Mouse (Mus musculus) lung, embryonic 15.5 days (tissue): ENCODE measurements around the gene Fhit. TPM values are rescaled to one million over a fixed set of nuclear protein-coding genes. Genes with fewer than 3 reads are reported as not detected.
A peak's percentile ranks its signal among the peaks of the same experiment; 100 is the strongest.

Source experiments
- ATAC-seq: fragments of 200-750 bp; cut with Nextera tagmentation; 2 replicates; pipeline ENCODE4 v1.8.0; 2017; ENCODE audit warnings: moderate number of reproducible peaks, borderline replicate concordance; ENCODE audit not compliant: low FRiP score, low TSS enrichment; ENCODE audit errors: extremely low read depth
- H3K27ac ChIP-seq: fragments of 300-500 bp; sonication (generic); 2 replicates; pipeline ENCODE4 v1.5.1; 2015; ENCODE audit warnings: moderate library complexity, mild to moderate bottlenecking, inconsistent platforms
- H3K27me3 ChIP-seq: fragments of 300-500 bp; sonication (generic); 2 replicates; pipeline ENCODE4 v1.6.1; 2015; ENCODE audit warnings: inconsistent platforms
- H3K36me3 ChIP-seq: fragments of 300-500 bp; sonication (generic); 2 replicates; pipeline ENCODE4 v1.6.1; 2015; ENCODE audit warnings: inconsistent platforms
- H3K4me1 ChIP-seq: fragments of 300-500 bp; sonication (generic); 2 replicates; pipeline ENCODE4 v1.6.1; 2015; ENCODE audit warnings: inconsistent platforms
- H3K4me2 ChIP-seq: fragments of 300-500 bp; sonication (generic); 2 replicates; pipeline ENCODE4 v1.6.1; 2015; ENCODE audit warnings: inconsistent platforms, mild to moderate bottlenecking, moderate library complexity
- H3K4me3 ChIP-seq: fragments of 300-500 bp; sonication (generic); 2 replicates; pipeline ENCODE4 v1.5.1; 2015; ENCODE audit warnings: mild to moderate bottlenecking, inconsistent platforms
- H3K9ac ChIP-seq: fragments of 300-500 bp; sonication (generic); 2 replicates; pipeline ENCODE4 v1.6.1; 2015; ENCODE audit warnings: inconsistent platforms
- H3K9me3 ChIP-seq: fragments of 300-500 bp; sonication (generic); 2 replicates; pipeline ENCODE4 v1.6.1; 2016; ENCODE audit warnings: inconsistent platforms
- WGBS: fragments of 180-500 bp; shearing (Covaris S2); methylation state at CpG from one replicate; pipeline ENCODE4 v1.1.7; 2015; 5-methylcytosine and 5-hydroxymethylcytosine counted together
- polyA plus RNA-seq: library from polyadenylated mRNA; unstranded; fragments of >200 nt; fragmentation: Nextera tagmentation; extraction: Ambion mirVana; gene quantifications from 2 replicates; pipeline ENCODE4 v1.2.1, GENCODE M21; 2015

Gene Fhit
- 3.0 and 3.4 TPM in 2 replicates for polyA plus RNA-seq

DNA sequence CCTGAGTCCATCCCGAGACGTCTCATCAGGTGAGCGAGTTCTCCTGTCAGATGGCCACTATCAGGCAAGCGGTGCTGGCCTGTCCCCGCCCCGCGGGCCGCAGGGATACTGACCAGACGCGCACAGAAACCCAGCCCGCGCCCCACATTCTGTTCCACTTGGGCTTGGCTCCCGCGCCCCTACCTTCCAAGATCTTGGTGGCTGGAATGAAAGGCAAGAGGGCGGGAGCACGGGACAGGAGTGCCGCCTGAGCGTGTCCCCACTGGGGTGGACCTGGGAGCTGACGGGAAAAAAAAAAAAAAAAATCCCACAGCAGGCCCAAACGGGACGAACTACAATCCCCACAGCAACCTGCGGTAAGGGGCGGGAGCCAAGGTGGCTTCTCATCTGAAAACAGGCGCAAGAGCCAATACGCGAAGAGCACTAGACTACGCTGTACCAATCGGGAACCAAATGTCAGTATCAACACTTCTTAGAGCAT is at the start of gene Fhit:
Fhit (minus strand) TSS at position 285 of the 481 bp plus-strand sequence.
- Histone ChIP-seq H3K36me3 (no peaks in the 10 kb centered on the region), H3K4me3 (peak within 1 kb of the TSS; percentile 78), H3K27me3 (no peaks in the 10 kb centered on the region), H3K9ac (peak within 1 kb of the TSS; percentile 58), H3K27ac (peak within 1 kb of the TSS; percentile 51; the same call in 1 of the 2 replicates), H3K9me3 (no peaks in the 10 kb centered on the region), H3K4me1 (no peaks in the 10 kb centered on the region), H3K4me2 (peak within 1 kb of the TSS; percentile 93)
- ATAC-seq: peak; percentile 96
- under 1% methylated on average over 28 of the region's 28 CpGs for WGBS

DNA sequence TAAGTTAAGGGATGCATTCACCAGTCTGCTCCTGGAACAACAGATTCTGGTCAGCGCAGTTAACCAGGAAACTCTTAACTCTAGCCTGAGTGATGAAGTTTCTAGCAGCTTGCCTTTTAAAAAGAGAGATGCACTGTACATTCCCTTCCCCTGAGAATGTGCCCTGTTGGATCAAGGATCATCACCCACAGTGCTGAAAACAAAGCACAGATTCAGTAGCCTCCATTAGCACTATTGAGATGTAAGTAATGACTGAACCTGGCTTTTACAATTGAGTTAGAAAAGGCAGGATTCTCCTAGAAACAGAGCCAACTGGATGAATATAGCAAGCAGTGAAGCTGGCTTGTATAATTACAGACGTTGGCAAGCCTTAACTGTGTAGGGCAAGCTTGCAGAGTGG is 45.0 kb upstream of the Fhit start:
- H3K4me1 ChIP-seq: no peaks in the 10 kb centered on the region
- 64% methylated on average over 2 of the region's 2 CpGs for WGBS

DNA sequence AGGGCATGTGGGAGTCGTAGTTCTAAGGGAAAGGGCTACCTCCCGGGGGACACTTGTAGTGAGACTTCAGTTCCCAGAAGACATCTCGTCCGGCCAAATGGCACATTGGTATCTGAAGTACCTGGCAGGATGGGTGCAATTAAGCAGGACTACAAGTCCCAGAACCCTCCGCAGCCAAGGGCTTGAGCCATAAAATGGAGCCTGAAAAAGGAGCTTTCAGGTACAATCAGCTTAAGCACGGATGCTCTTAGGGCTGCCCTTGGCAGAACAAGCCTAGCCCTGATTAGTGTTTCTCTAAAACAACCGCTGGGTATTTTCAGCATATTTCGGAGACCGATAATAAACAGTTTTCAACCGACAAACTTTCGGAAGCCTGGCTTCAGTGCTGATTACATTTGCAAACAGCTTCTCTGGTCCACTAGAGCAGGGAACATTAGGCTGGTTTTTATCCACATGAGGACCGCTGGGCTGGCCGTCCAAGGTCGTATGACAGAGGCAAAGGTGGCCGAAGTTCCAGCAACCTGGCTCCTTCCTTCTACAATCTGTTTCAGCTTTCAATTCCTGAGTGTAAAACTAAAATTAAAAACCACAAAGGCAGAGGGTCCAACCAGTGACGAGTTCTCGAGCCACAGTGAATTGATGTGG is 907 bp downstream of the Fhit start:
- Histone ChIP-seq H3K4me2 (peak overlapping the region; percentile 93), H3K9me3 (no peaks in the 10 kb centered on the region), H3K27ac (peak overlapping the region; percentile 51; the same call in 1 of the 2 replicates), H3K4me3 (peak overlapping the region; percentile 78), H3K36me3 (no peaks in the 10 kb centered on the region), H3K9ac (peak overlapping the region; percentile 58), H3K27me3 (no peaks in the 10 kb centered on the region), H3K4me1 (no peaks in the 10 kb centered on the region)
- peak; percentile 83 for ATAC-seq
- 9% methylated on average over 17 of the region's 17 CpGs for WGBS

More for the DNA sequence above, 45.0 kb upstream of the Fhit start:
- no peaks in the 10 kb centered on the region for H3K9me3 ChIP-seq
- no peak overlapping the region for H3K4me2 ChIP-seq
- no peaks in the 10 kb centered on the region for H3K36me3 ChIP-seq
- H3K4me3 ChIP-seq: no peak overlapping the region
- H3K27me3 ChIP-seq: no peaks in the 10 kb centered on the region
- ATAC-seq: no peak
- H3K27ac ChIP-seq: no peak overlapping the region
- no peak overlapping the region for H3K9ac ChIP-seq

DNA sequence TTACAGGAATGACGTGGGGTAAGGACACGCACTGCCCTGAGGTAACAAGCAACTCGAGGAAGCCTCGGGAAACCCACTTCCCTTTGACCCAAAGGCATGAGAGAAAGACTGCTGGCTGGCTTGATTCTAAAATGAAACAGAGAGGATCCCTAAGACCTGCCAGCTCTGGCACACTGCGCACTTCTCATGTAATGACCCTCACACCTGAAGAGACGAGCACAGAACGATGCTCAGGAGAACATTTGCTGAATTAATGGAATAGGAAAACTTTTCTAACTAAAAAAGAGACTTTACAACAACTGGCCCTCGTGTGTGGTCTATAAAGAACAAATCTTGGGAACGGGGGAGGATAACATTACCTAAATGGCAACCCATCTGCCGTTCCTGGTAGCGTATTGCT is 2.2 kb downstream of the Fhit start:
- H3K4me2 ChIP-seq: no peak overlapping the region
- H3K4me3 ChIP-seq: no peak overlapping the region
- H3K4me1 ChIP-seq: no peaks in the 10 kb centered on the region
- no peak overlapping the region for H3K27ac ChIP-seq
- WGBS: 79% methylated on average over 11 of the region's 11 CpGs
- H3K36me3 ChIP-seq: no peaks in the 10 kb centered on the region
- no peaks in the 10 kb centered on the region for H3K27me3 ChIP-seq
- H3K9me3 ChIP-seq: no peaks in the 10 kb centered on the region
- no peak overlapping the region for H3K9ac ChIP-seq
- no peak for ATAC-seq

DNA sequence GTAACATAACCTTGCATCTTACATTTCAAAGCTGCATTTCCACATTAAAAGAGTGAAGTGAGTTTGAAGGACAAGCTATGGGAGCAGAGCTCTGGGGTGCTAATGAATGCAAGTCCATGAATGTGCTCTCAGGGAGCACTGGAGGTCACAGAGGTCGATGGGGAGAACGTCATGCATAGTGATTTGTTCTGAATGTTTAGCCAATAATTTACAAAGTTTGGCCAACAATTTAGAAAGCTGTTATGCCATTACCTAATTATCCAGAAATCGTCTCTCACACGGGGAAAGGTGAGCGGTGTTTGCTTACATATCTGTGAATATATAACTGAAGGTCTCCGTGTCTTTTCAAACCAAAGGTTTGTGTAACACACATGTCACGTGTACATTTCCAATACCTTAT is 2.8 kb downstream of the Fhit start:
- Histone ChIP-seq H3K27me3 (no peaks in the 10 kb centered on the region), H3K9ac (no peak overlapping the region), H3K4me3 (no peak overlapping the region), H3K9me3 (no peaks in the 10 kb centered on the region), H3K4me2 (no peak overlapping the region), H3K36me3 (no peaks in the 10 kb centered on the region), H3K27ac (no peak overlapping the region), H3K4me1 (no peaks in the 10 kb centered on the region)
- ATAC-seq: no peak
- 53% methylated on average over 7 of the region's 7 CpGs for WGBS

DNA sequence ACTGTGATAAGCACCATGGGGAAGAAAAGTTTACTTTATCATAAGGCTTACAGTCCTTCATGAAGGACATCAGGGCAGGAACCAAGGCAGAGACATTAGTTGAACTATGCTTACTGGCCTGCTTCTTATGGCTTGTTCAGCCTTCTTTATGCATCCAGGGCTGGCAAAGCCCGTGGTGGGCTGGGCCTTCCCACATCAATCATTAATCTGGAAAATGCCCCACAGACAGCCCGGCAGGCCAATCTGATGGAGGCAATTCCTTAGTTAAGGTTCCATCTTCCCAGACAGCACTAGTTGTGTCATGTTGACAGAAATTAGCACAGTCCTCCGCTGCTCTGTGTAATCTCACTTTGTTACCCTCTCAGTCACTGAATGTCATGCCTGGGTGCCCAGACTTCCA is 4.1 kb downstream of the Fhit start:
- no peak overlapping the region for H3K27ac ChIP-seq

DNA sequence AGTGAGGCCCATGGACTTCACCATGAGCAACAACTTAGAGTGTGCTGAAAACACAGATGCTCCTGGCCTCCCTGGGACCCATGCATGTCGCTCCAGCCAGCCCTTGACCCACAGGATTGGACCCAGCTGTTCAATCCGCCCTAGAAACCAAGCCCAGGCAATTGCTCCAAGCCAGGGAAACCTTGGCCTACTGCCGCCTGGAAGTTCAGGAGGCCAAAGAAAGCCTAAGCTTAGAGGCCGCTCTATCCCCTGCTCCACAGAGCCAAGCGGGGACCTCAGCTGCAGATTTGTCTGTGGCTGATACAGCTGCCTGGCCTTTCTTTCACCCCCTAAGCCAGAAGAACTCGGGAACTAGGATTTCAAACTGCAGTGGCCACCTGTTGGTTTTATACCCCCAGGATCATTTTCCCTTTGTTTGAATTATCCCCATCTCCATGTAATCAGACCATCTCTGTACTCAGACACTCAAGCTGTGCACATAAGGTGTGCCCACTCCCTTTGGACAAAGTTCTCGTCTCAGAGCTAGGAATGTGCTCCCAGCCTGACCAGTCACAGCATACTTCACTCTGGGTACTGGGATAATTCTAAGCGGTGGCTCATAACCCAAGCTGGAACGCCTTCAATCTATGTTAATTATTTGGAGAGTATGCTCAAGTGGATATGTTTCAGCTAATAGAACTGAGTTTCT is 10.1 kb downstream of the Fhit start:
- WGBS: 68% methylated on average over 9 of the region's 9 CpGs
- no peaks in the 10 kb centered on the region for H3K4me1 ChIP-seq
- H3K36me3 ChIP-seq: no peaks in the 10 kb centered on the region
- no peak overlapping the region for H3K9ac ChIP-seq
- H3K27ac ChIP-seq: no peak overlapping the region
- no peaks in the 10 kb centered on the region for H3K9me3 ChIP-seq
- H3K4me3 ChIP-seq: no peak overlapping the region
- no peak for ATAC-seq
- no peak overlapping the region for H3K4me2 ChIP-seq
- H3K27me3 ChIP-seq: no peaks in the 10 kb centered on the region

More for the DNA sequence above, 4.1 kb downstream of the Fhit start:
- Histone ChIP-seq H3K9me3 (no peaks in the 10 kb centered on the region), H3K9ac (no peak overlapping the region), H3K4me3 (no peak overlapping the region), H3K4me2 (no peak overlapping the region), H3K4me1 (no peaks in the 10 kb centered on the region), H3K27me3 (no peaks in the 10 kb centered on the region), H3K36me3 (no peaks in the 10 kb centered on the region)
- WGBS: 57% methylated on average over 3 of the region's 3 CpGs
- no peak for ATAC-seq

DNA sequence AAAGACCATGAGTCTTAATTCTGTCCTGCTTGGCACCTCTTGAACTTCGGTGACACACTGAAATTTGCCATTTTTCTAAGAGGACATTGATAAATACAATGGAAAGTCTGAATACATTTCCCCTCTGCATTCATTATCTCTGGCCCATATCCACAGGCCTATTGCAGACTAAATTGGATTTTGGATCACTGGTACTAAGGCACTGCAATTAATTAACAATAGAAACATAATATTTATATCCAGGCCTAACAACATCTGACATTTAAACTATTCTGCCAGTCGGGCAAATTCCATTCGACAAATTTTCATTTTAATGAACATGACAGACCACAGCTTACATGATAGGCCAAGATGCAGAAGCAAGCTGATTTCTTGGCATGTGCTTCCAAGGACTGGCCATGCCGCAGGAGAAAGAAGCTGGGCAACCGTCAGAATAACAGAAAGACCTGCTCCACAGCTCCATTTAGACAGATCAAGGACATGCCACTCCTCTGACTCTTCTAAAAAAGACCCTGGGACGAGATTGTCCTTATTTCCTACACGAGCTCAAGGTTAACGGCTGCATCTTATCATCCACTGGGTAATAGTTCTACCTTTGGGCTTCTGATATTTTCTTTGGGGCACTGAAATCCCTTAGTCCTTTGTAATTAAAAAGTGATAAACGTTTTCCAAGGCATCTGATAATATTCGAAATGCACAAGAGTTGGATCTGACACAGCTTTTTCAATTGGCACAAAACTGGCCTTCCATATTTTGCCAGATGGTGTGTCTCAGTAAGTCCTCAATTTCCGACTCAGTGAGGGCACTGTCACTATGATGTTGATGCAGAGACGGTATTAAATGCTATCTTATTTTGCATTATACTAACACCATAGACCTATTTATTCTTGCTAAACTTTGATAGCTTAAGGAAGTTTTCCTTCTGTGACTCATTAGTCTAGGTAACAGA is 27.8 kb downstream of the Fhit start:
- Histone ChIP-seq H3K4me2 (no peak overlapping the region), H3K9me3 (no peaks in the 10 kb centered on the region), H3K9ac (no peak overlapping the region), H3K4me1 (no peaks in the 10 kb centered on the region), H3K36me3 (no peaks in the 10 kb centered on the region), H3K27ac (no peak overlapping the region), H3K4me3 (no peak overlapping the region), H3K27me3 (no peaks in the 10 kb centered on the region)
- 79% methylated on average over 12 of the region's 12 CpGs for WGBS
- ATAC-seq: no peak

DNA sequence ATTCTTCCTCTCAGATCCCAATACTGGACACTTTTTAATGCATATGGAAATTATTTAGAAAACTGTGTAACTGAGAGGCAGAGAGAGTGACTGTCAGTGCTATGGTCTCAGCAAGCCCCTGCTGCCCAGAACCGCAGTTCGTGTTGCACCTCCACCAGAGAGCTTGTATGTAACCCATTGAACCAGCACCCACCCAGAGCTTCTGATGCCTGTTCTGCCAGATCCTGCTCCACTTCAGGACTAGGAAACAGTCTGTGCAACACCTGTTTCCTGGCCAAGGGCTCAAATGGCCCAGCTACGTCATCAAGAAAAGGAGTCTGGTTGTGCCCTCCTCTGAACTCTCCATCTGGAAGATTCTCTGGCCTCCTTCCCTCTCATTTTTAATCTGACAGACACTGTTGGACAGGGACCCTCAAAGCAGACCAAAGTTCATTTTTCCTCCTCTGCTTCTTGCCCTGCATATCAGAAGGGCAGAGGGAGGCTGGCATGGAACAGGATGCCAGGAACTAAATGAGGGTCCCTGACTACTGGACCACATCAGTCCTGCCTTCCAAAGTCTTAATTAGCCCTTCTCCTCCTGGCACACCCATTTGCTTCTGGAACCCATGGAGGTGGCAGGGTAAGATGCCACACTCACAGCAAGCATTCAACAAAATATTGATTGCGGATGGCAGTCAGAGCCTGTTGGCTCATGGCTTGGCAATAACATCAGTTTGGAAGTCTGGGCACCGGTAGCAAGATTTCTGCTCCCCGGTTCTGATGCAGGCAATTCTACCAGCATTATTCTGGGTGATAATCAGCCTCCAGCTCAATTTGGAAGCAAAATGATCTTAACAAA is 29.0 kb downstream of the Fhit start:
- no peak overlapping the region for H3K4me2 ChIP-seq
- no peaks in the 10 kb centered on the region for H3K4me1 ChIP-seq
- H3K36me3 ChIP-seq: no peaks in the 10 kb centered on the region
- H3K27ac ChIP-seq: no peak overlapping the region
- 80% methylated on average over 6 of the region's 6 CpGs for WGBS
- no peak for ATAC-seq
- H3K9me3 ChIP-seq: no peaks in the 10 kb centered on the region
- H3K9ac ChIP-seq: no peak overlapping the region
- H3K27me3 ChIP-seq: no peaks in the 10 kb centered on the region
- H3K4me3 ChIP-seq: no peak overlapping the region

DNA sequence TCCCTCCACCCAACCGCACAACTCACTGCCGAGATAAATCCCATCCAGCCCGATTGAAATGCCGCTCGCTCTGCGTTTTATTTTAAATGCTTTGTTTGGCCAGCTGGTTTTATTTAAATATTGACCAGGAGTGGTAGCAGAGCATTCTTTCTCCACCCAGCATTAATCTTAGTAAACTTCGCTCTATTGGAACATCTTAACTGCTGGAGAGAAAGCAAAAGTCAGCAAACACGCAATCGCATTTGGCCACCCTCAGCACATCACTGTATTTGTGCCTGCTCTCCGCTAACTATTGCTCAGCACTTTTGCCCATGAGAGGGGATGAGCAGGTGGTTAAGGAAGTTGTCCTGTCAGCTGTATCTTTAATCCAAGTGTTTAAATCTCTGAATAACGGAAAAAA is 36.7 kb downstream of the Fhit start:
- Histone ChIP-seq H3K4me2 (no peak overlapping the region), H3K9ac (no peak overlapping the region), H3K36me3 (no peaks in the 10 kb centered on the region), H3K9me3 (no peaks in the 10 kb centered on the region), H3K4me1 (no peaks in the 10 kb centered on the region), H3K27me3 (no peaks in the 10 kb centered on the region), H3K27ac (no peak overlapping the region), H3K4me3 (no peak overlapping the region)
- WGBS: 61% methylated on average over 11 of the region's 11 CpGs
- ATAC-seq: no peak

DNA sequence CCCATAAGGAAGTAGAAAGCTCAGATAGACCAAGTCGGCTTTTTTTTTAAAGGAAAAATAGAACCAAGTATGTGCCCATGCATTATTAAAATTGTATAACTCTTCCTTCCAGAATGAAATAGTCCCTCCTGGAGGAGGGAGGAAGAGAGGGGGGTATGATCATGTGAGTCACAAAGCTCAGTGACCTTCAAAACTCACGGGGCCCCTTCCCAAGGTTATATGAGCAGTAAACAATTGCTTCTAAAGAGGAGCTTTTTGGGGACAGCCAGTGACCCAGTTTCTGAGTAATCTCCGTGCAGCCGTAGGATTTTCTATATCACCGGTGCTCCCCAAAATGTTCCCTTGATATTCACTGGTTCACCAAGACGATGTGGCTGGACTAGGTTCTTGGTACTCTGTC is 42.8 kb downstream of the Fhit start:
- no peak overlapping the region for H3K27ac ChIP-seq
- no peak for ATAC-seq
- H3K9ac ChIP-seq: no peak overlapping the region
- H3K4me3 ChIP-seq: no peak overlapping the region
- WGBS: 86% methylated on average over 6 of the region's 6 CpGs
- H3K27me3 ChIP-seq: no peaks in the 10 kb centered on the region
- no peaks in the 10 kb centered on the region for H3K36me3 ChIP-seq
- no peaks in the 10 kb centered on the region for H3K4me1 ChIP-seq
- no peaks in the 10 kb centered on the region for H3K9me3 ChIP-seq
- H3K4me2 ChIP-seq: no peak overlapping the region
